Mouse (Mus musculus) lung, adult 2 months (tissue): ENCODE measurements at regions not wholly inside any gene's neighbourhood (a gene's known extent, or its start where the extent isn't known, plus 50 kb on each side); places are given as distances from the start of the nearest gene placed in this dataset.

ENCODE experiments used
- CTCF ChIP-seq: fragments of 200-500 bp; IDR thresholded peaks from 2 replicates; pipeline ENCODE4 v1.5.1; 2011; ENCODE audit warnings: mild to moderate bottlenecking, low read length, control low read depth; ENCODE audit not compliant: insufficient read depth
- POLR2A ChIP-seq: fragments of 200-500 bp; IDR thresholded peaks from 2 replicates; pipeline ENCODE4 v1.6.1; 2011; ENCODE audit warnings: low read depth, mild to moderate bottlenecking, control low read depth, low read length, borderline replicate concordance; ENCODE audit errors: extremely low read depth

DNA sequence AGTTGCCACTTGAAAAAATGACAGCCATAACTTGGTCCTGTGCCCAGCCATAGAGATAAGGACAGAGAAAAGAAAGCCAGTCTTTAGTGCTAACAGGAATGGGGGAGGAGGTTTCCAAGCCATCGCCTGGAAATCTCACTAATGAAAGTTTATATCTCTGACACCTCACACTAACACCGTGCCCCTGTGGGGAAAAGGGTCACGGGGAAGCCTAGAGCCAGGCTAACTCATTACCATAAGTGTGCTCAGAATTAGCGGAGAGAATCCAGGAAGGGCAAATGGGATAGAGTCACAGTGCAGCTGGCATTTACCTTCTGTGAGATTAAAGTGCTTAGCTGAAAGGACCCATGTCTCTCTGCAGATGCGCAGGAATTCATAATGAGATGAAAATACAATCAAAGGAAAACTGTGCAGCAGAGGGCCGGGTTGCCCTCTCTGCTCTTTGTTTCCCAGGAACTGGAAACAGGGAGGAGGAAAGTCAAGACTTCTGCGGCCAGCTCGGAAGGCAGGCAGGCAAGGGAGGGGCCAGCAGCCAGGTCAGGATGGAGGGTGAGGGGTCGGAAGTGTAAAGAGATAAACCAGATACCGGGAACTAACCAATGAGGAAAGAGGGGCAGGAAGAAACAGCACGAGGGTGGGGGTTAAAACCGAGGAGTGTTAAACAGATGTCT is 945.7 kb upstream of the Car8 start:
- no peak for TF ChIP-seq CTCF
- TF ChIP-seq POLR2A, result no peak
